Mouse (Mus musculus) layer of hippocampus, adult 9-10 months (tissue): ENCODE results near the gene Sorbs2.

ENCODE experiments used
- DNase-seq: peaks from one replicate; pipeline ENCODE4 v3.0.0; 2022; ENCODE audit warnings: low spot score

The Sorbs2 gene

DNA sequence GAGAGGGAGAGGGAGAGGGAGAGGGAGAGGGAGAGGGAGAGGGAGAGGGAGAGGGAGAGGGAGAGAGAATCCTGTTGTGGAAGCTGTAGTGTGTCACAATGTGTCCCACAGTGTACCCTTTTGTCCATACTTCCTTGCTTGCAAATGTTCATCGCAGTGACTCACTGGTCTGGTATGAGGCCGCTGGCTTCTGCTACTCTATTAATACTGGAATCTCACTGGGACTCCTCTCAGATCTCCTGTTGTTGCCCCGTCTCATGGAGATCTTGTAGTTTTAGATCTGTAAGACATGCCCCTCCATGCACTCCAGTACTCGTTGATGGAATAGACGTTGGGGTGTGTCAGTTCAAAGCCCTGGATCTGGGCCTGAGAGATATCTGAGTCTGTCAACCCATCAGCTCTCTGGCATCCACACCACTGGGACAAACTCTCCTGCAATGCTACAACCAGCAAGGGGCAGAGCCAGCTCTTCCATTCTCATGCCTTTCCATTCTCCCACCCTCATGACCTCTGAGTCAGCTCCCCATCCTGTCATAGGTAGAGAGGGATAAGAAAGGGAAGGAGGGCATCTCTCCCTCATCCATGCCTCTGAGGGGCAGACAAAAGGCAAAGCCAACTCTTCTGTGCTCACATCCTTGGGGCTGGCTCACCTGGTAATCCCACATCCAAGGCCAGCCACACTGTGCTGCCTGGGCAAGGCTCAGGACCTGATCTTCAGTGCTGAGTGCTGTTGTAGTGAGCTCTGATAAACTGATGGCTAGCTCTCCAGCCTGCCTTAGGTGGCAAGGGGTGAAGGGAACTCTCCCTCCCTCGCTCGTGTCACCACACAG, 72.3 kb downstream of the Sorbs2 start:
- DNase-seq = no peak

DNA sequence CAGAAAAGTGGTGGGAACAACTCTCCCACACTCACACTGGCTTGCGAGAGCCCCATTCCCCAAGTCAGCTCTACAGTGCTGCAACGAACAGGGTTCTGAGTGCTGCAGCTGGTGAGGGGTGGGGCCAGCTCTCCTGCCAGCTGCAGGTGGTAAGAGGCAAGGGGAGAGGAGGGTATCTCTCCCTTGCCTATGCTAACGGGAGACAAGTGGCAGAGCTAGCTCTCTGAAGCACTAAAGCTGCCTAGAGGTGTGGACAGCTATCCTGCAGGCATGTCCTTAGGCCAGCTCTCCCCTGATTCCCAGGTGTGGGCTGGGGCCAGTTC, 72.9 kb downstream of the Sorbs2 start:
- no peak for DNase-seq

DNA sequence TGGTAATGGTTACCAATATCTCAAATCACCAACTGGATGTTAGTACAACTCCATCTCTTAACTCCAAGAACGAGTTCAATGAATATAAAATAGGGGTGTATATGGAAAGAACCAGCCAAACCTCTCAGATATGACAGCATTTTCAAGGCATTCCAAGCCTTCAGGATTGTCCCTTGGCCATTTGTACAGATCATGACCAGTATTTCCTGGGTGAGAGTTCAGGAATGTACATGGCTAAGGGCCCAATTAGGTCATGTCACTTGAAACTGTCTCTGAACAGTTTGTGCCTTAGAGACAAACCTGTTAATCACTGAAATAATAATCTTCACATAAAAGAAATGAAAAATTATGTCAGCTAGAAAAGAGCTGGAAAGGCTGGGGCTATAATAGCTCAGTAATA, 76.3 kb downstream of the Sorbs2 start:
- no peak for DNase-seq

DNA sequence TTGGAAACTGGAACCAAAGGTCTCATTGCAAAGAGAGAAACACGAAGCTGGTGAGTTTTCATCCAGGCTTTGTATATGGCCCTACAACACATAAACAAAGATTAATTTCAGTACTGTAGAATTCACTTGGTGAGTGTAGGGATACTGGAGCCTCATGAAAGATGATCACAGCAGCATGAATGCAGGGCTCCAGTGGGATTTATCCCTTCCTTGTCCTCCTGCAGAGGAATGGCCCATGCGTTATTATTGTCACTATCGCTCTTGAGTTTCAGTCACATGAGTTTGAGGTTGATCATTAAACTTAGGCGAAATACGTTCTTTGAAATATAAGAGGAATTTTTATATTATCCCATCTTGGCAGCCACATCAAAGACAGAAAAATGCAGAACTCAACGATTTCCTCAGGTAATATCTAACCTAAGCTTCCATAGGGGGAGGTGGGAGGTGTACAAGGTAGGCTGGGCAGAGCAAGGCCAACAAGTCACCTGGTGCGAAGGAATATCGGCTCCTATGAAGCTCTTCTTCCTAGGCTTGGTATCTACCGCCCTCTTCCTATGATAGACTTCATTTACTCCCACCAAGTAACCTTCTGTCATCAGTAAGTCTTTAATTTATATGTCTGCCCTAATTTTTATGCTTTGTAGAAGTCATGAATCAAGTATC, 76.9 kb downstream of the Sorbs2 start:
- DNase-seq = no peak

DNA sequence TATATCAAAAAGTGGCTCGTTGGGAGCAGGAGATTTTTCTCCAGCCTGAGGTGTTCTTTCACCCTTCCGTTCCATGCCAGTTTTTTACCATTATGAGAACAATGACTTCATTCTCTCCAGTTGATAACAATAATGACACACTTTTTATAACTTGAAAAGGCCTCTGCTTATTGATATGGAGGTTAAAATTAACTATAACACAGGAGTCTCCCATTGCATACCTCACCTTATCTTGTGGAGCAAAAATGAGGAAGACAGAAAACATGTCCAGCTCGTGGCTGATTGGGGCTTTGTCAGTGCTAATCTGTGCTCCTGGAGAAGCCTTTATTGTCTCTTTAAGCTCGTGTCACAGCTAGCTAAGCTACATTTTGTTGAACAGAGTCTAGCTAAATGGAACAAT, 77.6 kb downstream of the Sorbs2 start:
- DNase-seq = no peak

DNA sequence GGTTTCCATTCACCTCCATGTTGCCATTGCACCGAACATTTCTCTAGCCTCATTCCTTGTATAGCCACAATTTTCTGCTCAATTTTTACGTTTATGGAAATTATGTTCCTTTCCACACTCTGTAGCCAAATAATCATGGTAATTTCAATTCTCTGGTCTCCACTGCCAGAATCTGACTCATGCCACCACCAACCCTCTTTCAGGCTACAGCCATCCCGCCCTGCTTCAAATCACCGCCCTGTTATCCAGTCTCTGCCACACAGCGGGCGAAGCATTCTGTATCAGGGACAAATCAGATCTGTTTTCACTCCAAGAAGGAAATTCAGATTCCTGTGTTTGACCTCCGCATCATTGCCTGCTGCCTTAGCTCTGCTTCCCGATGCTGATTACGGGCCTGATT, 79.4 kb downstream of the Sorbs2 start:
- DNase-seq = peak; percentile 6

DNA sequence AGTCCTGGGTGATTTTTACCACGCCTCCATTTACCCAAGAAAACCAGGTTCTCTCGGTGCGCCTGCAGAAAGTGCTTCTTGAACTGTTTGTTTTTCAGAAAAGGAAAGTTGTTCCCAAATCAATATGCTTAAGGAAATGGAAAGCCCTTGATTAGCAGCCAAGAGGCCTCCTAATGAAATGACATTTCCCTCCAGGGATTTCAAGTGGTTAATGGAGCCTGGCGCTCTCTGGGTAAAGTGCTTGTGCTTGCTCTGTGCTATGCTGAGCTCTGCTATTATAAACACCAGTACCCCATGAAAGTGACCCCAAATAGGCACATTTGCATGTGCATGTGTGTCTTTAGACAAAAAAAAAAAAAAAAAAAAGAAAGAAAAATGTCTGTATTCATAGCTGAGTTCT, 84.3 kb downstream of the Sorbs2 start:
- DNase-seq = no peak

DNA sequence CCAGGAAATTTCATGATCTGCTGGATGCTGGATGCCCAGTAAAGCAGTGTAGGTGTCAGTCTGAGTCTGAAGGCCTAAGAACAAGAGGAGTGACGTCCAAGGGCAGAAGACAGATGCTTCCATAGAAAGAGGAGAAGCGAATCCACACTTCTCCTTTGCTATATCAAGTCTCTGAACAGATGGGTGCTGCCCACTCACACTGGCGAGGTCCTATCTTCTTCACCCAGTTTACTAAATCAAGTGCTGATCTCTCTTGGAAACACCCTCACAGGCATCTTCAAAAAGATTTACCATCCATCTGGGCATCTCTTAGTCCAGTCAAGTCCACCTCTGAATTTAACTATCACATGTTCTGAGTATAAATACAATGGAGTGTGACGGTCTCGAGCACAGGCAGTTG, 86.1 kb downstream of the Sorbs2 start:
- DNase-seq = no peak

DNA sequence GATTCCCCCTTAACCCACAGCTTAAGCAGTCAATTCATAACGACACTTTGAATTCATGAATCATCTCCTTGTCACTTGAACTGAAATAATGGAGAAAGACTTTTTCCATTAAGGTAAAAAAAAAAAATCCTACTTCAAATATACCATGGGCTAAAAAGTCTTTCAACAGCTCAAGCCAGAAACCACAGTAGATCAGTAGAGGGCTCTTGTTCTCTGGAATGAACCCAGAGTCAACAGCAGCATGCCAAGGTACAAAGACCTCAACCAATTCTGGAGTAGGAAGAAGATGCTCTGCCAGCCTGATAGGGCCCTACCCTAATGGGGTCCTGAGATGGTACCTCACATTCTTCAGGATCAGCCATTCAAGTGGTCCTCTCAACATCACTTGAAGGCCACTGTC, 88.4 kb downstream of the Sorbs2 start:
- DNase-seq = no peak

DNA sequence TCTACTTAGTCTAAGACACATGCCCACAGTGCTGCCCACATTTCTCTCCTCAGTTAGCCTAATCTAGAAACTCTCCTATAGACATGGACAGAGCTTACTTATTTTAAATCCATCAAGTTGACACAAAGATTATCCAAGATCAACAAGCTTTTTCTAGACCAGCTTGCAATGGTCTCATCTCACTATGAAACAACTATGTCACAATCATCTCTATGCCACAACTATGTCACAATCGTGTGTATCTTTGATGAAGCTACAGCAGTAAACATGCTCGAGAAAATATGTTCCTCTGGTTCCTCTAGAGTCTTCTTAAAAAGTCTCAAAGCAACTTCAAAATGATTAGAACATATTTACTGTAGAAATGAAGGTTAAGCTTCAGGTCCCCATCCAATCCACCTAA, 89.0 kb downstream of the Sorbs2 start:
- DNase-seq = no peak

DNA sequence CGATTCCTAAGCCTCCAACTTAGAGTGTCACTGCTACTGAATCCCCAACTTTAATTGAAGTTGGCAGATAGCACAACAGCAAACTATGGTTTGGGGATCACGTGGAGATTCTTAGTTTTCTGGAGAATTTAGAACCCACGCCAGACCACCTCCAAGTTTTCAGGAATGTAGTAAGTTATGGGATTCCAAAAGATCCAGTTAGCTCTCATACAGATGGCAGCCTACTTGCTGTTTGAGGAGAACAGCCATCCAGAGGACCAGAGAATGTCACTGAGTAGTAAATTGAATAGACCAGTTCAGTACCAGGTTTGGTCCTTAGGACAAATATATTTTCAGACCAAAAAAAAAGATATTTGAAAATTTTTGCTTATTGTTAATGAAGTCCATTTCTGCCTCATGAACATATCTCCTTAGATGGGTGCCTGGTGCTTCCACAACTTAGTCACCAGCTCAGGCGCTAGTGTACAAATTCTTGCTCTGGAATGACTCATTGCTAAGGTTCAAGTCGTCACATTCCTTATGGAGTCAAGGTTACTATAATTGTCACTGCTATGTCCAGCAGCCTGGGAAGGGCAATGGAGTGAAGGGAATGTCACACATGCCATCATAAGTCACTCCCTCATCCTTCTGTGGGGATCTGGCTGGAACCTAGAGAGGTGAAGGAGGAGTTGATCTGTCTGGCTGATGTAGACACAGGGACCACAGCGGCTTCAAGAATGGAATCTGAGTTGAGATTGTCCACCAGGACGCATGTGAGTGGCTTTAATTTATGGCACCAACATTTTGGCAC, 90.2 kb downstream of the Sorbs2 start:
- DNase-seq = no peak

DNA sequence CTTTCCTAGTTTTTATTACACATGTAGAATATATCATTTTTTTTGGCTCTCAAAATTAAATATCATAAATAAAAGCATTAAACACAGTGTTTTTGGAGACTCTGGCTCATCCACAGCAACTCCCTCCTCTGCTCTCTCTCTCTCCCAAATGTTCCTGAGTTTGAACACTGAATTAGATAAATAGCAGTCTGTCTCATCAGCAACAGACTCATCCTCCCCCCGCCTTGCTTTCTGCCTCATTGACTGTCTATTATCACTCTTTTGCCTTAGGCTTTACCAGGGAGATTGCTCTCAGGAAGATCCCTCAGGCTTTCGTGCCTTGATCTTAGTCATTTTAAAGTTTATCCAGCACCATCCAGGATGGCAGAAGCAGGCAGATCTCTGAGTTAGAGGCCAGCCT, 91.3 kb downstream of the Sorbs2 start:
- DNase-seq = no peak

DNA sequence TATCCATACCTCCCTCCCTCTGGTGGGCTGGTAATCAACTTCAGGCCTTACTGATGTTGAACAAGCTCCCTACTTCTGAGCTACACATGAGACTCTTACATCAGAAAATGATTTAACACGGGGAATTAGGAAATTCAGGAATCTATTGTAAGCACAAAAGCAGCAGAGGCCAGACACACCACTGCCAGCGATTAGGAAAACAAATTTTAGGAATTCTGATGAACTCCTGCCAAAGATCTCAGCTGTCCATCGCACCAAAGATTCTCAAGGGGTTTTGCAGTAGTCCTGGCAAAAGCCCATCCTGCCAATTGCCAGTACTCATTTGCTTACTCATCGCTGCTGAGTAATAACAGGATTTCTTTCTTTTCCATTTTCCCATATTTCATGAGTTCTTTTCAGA, 94.4 kb downstream of the Sorbs2 start:
- no peak for DNase-seq

DNA sequence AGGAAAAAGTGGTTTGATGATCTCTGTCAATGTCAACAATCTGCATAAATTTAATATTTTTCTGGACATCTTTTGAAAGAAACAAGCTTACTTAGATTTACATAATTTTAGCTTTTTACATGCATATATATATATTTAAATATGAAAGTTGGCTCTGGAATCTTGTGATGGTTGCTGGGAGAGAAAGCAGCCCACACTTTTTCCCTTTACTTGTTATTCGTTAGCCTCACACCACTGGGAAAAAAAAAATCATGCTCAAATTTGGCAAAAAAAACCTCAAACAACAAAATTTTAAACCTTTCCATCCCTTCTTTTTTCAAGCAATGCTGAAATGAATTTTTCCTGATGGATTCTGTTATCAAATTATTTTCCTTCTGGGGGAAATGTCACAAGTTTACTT, 97.8 kb downstream of the Sorbs2 start:
- no peak for DNase-seq

DNA sequence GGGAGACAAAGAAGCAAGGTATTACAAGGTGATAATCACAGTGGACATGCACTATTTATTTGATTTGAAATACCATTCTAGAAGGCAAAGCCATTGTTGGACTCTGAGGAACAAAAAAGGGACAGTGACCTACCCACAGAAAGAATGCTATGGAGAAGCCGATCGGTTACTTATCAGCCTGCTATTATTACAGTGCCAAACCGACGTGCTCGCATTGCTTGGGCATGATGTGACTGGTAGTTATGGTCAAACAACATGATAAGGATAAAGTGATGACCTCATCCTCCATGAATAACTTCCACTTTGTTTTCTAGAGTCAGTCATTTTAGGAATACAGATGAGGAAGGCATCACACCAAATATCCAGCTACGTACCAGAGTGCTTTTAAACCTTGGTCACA, 99.4 kb downstream of the Sorbs2 start:
- DNase-seq = no peak

DNA sequence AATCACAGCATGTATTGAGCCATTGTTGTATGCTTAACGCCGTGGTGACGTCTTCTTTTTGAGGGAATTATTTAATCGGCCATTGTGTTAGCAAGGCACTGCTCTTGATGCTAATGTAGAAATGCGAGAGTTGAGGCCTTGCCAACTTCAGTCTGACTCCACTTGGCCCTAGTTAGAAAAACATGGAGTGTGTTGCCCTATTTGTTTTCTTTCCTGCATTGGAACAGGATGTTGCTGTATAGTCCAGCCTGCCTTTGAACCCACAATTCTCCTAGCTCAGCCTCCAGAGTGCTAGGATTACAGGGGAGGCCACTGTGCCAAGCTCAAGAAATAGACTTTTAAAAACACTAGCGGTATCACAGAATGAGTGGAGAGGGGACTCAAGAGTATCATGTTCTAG, 100.8 kb downstream of the Sorbs2 start:
- DNase-seq = no peak

DNA sequence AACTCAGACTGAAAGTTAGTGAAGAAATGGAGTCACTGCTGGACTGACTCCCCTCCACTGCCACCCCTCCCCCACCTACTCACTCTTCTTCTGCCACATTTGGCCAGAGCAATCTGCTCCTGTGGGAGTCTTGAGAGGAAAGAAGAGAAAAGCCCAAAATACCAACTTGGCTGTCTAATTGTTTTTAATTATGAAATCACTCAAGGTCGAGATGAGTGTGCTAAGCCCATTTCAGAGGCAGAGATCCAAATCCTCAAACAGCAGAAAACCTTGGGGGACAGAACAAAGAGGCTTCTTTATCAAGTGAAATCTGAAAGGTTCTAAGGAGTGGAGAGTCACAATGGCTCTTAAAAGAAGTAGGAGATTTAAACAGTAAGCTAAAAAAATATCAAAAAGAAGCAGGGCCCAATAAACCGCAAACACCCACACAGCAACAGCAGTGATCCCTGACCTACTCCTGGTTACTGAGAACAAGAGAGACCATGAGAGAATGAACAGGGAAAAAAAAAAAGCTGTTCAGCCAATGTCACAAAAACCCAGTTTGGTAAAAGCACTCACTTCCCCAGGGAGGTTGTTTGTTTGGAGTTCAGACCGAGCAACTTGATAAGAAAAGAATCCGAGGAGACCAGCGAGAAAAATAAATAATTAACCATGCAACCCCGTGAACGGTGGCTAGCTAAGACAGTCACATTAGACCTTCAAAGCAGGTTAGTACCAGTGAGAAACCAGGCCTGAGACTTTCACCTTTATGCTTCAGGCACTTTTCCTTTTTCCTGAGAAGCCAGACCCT, 103.0 kb downstream of the Sorbs2 start:
- DNase-seq = no peak

DNA sequence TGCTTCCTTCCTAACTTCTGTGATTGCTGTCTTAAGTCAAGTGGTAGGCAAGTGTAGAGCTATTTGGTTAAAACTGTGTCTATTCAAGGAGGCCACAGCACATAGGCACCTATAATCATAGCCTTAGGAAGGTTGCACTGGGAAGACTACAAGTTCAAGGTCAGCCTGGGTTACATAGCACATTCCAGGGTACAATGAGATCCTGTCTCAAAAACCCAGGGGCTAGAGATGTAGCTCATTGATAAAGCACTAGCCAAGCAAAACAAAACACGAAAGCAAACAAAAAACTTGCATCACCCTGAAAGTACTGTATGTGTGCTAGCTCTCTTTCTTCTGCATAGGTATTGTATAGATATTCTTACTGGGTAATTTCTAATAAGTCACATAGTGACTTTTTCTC, 103.7 kb downstream of the Sorbs2 start:
- no peak for DNase-seq

DNA sequence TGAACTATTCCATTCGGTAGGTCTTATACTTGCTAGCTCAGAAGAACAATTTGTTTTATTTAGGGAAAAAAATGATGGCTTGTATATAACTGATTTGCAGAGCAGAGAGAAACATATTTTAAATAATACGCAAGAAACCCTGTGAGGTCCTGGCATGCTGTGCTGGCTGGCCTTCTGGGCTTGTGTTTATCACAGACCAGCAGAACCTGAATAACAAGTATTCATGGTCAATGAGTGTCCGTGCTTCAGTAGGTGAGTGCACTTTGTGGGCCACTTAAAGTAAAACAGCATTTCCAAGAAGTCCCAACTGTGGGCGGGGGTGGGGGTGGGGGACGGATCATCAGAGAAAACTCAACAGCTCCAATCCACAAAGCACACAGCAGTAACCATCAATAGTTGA, 107.0 kb downstream of the Sorbs2 start:
- no peak for DNase-seq

DNA sequence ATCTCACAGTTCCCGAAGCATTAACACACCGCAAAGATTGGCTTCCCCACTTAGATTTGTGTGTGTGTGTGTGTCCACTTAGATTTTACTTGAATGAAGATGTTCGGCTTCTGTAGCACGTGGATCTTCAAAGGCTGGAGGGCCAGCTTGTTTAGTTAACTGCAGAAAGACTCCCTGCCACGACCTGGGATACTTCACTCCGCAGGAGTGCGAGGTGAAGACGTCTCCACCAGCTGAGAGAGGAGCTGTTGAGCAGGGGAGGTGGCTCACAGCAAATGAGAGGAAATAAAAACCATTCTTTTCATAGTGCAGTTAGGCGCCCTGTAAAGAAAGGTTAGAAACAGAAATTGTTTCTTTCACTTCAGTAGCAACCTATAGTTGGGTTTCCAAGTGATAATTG, 107.5 kb downstream of the Sorbs2 start:
- no peak for DNase-seq

DNA sequence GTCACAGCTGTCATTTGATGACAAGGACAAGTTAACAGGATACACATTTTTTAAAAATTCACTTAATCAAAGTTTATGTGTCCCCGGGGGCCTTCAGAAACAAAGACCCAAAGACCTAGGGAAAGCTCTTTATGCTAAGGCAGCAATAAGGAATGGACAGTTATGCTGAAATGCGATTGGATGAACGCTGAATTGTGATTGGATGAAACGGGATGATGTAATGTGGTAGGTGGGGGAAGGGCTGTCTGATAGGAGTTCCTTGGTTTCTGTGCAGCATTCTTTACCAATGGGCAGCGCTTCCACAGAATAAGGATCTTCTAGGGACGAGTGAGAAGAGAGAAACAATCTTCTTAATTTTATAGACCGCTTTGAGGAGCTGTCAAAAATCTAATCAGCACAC, 108.0 kb downstream of the Sorbs2 start:
- no peak for DNase-seq

DNA sequence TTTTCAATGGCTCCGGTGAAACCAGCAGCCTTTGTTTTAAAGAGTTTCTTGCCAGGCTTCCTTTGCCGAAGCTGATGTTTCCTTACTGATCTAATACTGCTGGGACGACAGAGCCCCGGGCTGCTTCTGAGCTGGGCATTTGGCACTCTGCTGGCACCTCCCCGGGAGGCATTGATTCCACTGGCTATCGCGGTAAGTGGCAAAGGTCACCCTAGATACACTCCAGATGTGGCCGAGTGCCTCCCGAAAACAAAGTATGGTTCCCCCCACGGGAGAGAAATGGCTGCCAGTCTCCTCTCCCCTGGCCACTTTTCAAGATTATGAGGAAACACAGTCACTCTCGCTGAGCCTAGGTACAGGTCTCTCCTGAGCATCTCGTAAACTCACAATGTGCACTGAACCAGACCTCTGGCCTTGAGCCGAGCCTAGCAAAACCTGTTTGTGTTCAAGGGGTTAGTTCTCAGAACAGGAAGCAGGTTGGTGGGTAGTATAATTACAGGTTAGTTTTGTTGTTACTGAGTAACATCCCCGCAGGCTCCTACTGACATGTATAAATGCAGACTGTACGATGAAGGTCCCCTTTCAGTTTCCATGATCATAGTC, 114.1 kb downstream of the Sorbs2 start:
- DNase-seq = no peak
